Mouse (Mus musculus) small intestine, adult 2 months (tissue): Measurements from ENCODE around the gene Smyd3.

Experiments
- CTCF ChIP-seq: fragments of 200-500 bp; IDR thresholded peaks from 2 replicates; pipeline ENCODE4 v1.5.1; 2012; ENCODE audit warnings: low read depth, mild to moderate bottlenecking, control low read depth, inconsistent platforms, low read length, moderate library complexity, mixed read lengths; ENCODE audit not compliant: insufficient replicate concordance, insufficient read length; ENCODE audit errors: extremely low read depth
- POLR2A ChIP-seq: fragments of 200-500 bp; IDR thresholded peaks from 2 replicates; pipeline ENCODE4 v1.6.1; 2012; ENCODE audit warnings: low read depth, mild to moderate bottlenecking, control low read depth, inconsistent platforms, low read length, moderate library complexity

GRCm38 (mm10) chr1:179476461-179477156 is 41.2 kb downstream of the Smyd3 start:
- TF ChIP-seq POLR2A (no peak), CTCF (no peak)
